ENCODE assay signal across 13 mouse cellular contexts in genomic region chr19:6474706-6475105, GRCm38 (mm10). TPM values are rescaled to one million over a fixed set of nuclear protein-coding genes. Genes with fewer than 3 reads are reported as not detected.
DNase-seq lines count a peak whose midpoint lies in the region; ATAC-seq and TF ChIP-seq lines count a peak whose summit lies in the region.
"Had no signal": no experiment of that assay in that cellular context is flagged by ENCODE, and none has a peak within 500 bp of the region (broad histone marks: within the 10 kb centered on the region; RNA-seq: fewer than 3 reads in every experiment).

No protein-coding gene starts in this region.

- H3K9ac ChIP-seq in lung, embryonic 14.5 days, result no peak overlapping the region
- H3K9ac ChIP-seq in ES-E14 (ENCODE audit: insufficient read depth, low read depth, low read length, poor library complexity, severe bottlenecking), result peak overlapping the region; percentile 35; the same call in 1 of the 2 replicates
- H3K9ac ChIP-seq: intestine, embryonic 15.5 days; lung, embryonic 15.5 days had no signal

- no peaks in the 10 kb centered on the region for H3K9me3 ChIP-seq in lung, embryonic 14.5 days (ENCODE audit: low read depth, low read length)
- H3K9me3 ChIP-seq in ES-E14 (ENCODE audit: control insufficient read depth, insufficient read depth, low read depth, low read length), result no peaks in the 10 kb centered on the region
- H3K9me3 ChIP-seq: intestine, embryonic 15.5 days; lung, embryonic 15.5 days had no signal

- no peak overlapping the region for H3K4me2 ChIP-seq in lung, embryonic 14.5 days
- H3K4me2 ChIP-seq: intestine, embryonic 15.5 days; lung, embryonic 15.5 days had no signal

- ATAC-seq in lung, embryonic 14.5 days (ENCODE audit: insufficient read depth), result no peak
- ATAC-seq in monocyte, adult 5-6 weeks (replicated peaks; ENCODE audit: insufficient number of reproducible peaks, low FRiP score, low TSS enrichment, poor library complexity, severe bottlenecking), result no peak
- ATAC-seq: intestine, embryonic 15.5 days had no signal

- H3K27ac ChIP-seq in gastrocnemius, adult 2 months, result peak overlapping the region; percentile 43
- H3K27ac ChIP-seq in lung, embryonic 14.5 days (ENCODE audit: low read depth), result no peak overlapping the region
- H3K27ac ChIP-seq in ES-E14 (ENCODE audit: insufficient read depth, low read depth, low read length, poor library complexity, severe bottlenecking), result no peak overlapping the region
- H3K27ac ChIP-seq: intestine, embryonic 15.5 days; lung, embryonic 15.5 days had no signal

- in situ Hi-C loops in ES-E14 (cut with MboI; ENCODE audit: low sequenced_read_pairs in 2 of 2, unreplicated experiment in 2 of 2), result no loop called here

- H3K4me1 ChIP-seq in lung, embryonic 14.5 days (ENCODE audit: insufficient read depth), result 0 out of 2 replicates have a peak, but pooled peaks cover 2% of the 10 kb centered on the region
- peaks cover 6 to 22% of the 10 kb centered on the region in 2 experiments; a peak in 3 of 4 replicates for H3K4me1 ChIP-seq in ES-E14 (ENCODE audit: control insufficient read depth in 2 of 2, insufficient read depth in 2 of 2, low read length in 2 of 2, poor library complexity in 1 of 2)
- H3K4me1 ChIP-seq: intestine, embryonic 15.5 days had no signal

- 35% methylated on average over 15 of the region's 15 CpGs for WGBS in lung, embryonic 14.5 days

- intact Hi-C loops in gastrocnemius, adult 2 months (cut with DNase I), result no loop called here

- H3K36me3 ChIP-seq in lung, embryonic 14.5 days (ENCODE audit: insufficient read depth), result no peaks in the 10 kb centered on the region
- no peaks in the 10 kb centered on the region; the same call in 1 of the 2 replicates for H3K36me3 ChIP-seq in ES-E14 (ENCODE audit: control insufficient read depth, insufficient read depth, low read length, poor library complexity, severe bottlenecking)
- H3K36me3 ChIP-seq: intestine, embryonic 15.5 days; lung, embryonic 15.5 days had no signal

- TF ChIP-seq CTCF in gastrocnemius, adult 2 months (IDR thresholded peaks at IDR 0.05), result no peak
- TF ChIP-seq CTCF in lung, embryonic 14.5 days (IDR thresholded peaks at IDR 0.05; ENCODE audit: low read depth), result no peak

- DNase-seq in gastrocnemius, adult 2 months, result no peak
- DNase-seq in gastrocnemius, postnatal 25 days, result no peak
- peak; percentile 5 for DNase-seq in lung, embryonic 14.5 days
- no peak for DNase-seq in lung, postnatal 4 days
- no peak for DNase-seq in ES-E14 (ENCODE audit: low read depth, low spot score)
- peak; percentile 53 for DNase-seq in embryo, embryonic 11 days
- DNase-seq: cerebellum, adult 11-12 months; midbrain, embryonic 14.5 days; right cerebral cortex, postnatal 14 days; thymus, adult 18-20 months had no signal

- H3K27me3 ChIP-seq in lung, embryonic 14.5 days (ENCODE audit: insufficient read depth, low read length), result no peaks in the 10 kb centered on the region
- H3K27me3 ChIP-seq: lung, embryonic 15.5 days had no signal

- no peak overlapping the region for H3K4me3 ChIP-seq in gastrocnemius, adult 2 months
- no peak overlapping the region for H3K4me3 ChIP-seq in lung, embryonic 14.5 days (ENCODE audit: low read depth, low read length)
- H3K4me3 ChIP-seq in ES-E14 (ENCODE audit: insufficient read depth in 1 of 2, low read depth in 1 of 2, low read length in 2 of 2, poor library complexity in 1 of 2, severe bottlenecking in 1 of 2), result no peak overlapping the region
- H3K4me3 ChIP-seq: intestine, embryonic 15.5 days; lung, embryonic 15.5 days had no signal

TF ChIP-seq in ES-E14, 5 proteins besides CTCF, POLR2A, EP300 and RAD21:
- TF ChIP-seq HCFC1 (IDR thresholded peaks at IDR 0.05; ENCODE audit: borderline replicate concordance, insufficient read depth, low read length), result no peak
- no peak for TF ChIP-seq MAFK (IDR thresholded peaks at IDR 0.05; ENCODE audit: insufficient read depth, low read depth, low read length)
- no peak for TF ChIP-seq CHD2 (IDR thresholded peaks at IDR 0.05; ENCODE audit: low read depth, low read length)
- no peak for TF ChIP-seq ZC3H11A (IDR thresholded peaks at IDR 0.05; ENCODE audit: borderline replicate concordance, low read depth, low read length)
- no peak for TF ChIP-seq ZNF384 (IDR thresholded peaks at IDR 0.05; ENCODE audit: low read depth, low read length)

RNA-seq across cellular contexts. Expression of gene Nrxn2, which starts 56.2 kb away (rescaled TPM):
- 1 to 10 TPM in 1 of 2 experiments, under 1 TPM in 1; 0.77 to 2.0 TPM for total RNA-seq in gastrocnemius, adult 2 months (2021)
- 1 to 10 TPM in 1 of 2 experiments, under 1 TPM in 1; 0.91 to 1.4 TPM for total RNA-seq in gastrocnemius, postnatal 25 days (2021)
- 0.47 and 1.1 TPM in 2 replicates for polyA plus RNA-seq in lung, embryonic 14.5 days (2014; fragmentation: Nextera tagmentation; extraction: Ambion mirVana)
- total RNA-seq in ES-E14 (2012; rRNA removed), result 9.5 and 17.1 TPM in 2 replicates
- total RNA-seq in monocyte, adult 5-6 weeks (2017), result not detected in 3 replicates

Comparison
In these comparisons a context has a peak if more than half of its experiments do, and no peak if none do; other contexts are left out.
1. DNase-seq: peak in lung, embryonic 14.5 days (single experiment) and embryo, embryonic 11 days (single experiment); none in gastrocnemius, adult 2 months (single experiment), gastrocnemius, postnatal 25 days (single experiment), lung, postnatal 4 days (0 of 2) and ES-E14 (single experiment).